Mouse (Mus musculus): Measurements from ENCODE around the gene Adgrl3.

DNA sequence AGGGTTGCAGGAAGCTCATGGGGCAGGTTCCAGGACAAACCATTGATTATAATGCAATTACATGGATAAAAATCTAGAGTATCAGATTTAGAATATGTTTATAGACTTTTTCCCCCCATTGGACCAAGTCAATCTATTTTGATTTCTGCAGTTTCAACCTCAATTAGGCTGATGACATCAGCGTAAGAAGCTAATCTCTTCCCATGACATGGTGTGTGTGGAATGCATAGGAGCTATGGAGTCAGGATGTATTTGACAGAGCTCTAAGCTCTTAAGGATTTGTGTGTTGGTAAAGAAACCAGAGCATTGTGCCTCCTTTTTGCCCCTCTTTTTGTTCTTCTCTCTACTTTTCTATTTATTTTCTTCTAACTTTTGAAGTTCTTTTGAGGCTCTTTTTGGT lies 812.1 kb downstream of the Adgrl3 start:
- TF ChIP-seq CTCF (IDR thresholded peaks at IDR 0.05; ENCODE audit: low read depth) (no peak), EP300 (IDR thresholded peaks at IDR 0.05; ENCODE audit: low read depth) (no peak)

All from heart, postnatal 0 days (tissue).